Mouse (Mus musculus) small intestine, adult 2 months (tissue): ENCODE data around the gene Gm17662. TPM values are rescaled to one million over a fixed set of nuclear protein-coding genes. Genes with fewer than 3 reads are reported as not detected.
A peak's percentile ranks its signal among the peaks of the same experiment; 100 is the strongest.

Experiments
- H3K27ac ChIP-seq: fragments of 200-500 bp; 2 replicates; pipeline ENCODE4 v1.5.1; 2012; ENCODE audit warnings: low read depth, low read length, control low read depth, inconsistent platforms; ENCODE audit not compliant: insufficient read depth
- H3K27me3 ChIP-seq: fragments of 200-500 bp; 2 replicates; pipeline ENCODE4 v1.6.1; 2012; ENCODE audit warnings: mild to moderate bottlenecking, moderate library complexity, low read length, inconsistent platforms; ENCODE audit not compliant: control insufficient read depth, insufficient read depth
- H3K36me3 ChIP-seq: fragments of 200-500 bp; 2 replicates; pipeline ENCODE4 v1.6.1; 2012; ENCODE audit warnings: mild to moderate bottlenecking, low read length, control low read depth, inconsistent platforms; ENCODE audit not compliant: control insufficient read depth, insufficient read depth
- H3K4me1 ChIP-seq: fragments of 200-500 bp; 2 replicates; pipeline ENCODE4 v1.6.1; 2012; ENCODE audit warnings: low read length, inconsistent platforms, mixed read lengths; ENCODE audit not compliant: control insufficient read depth, insufficient read depth, insufficient read length
- H3K4me3 ChIP-seq: fragments of 200-500 bp; 2 replicates; pipeline ENCODE4 v1.5.1; 2012; ENCODE audit warnings: low read depth, mild to moderate bottlenecking, control low read depth, inconsistent platforms, low read length, moderate library complexity
- CTCF ChIP-seq: fragments of 200-500 bp; IDR thresholded peaks from 2 replicates; pipeline ENCODE4 v1.5.1; 2012; ENCODE audit warnings: low read depth, mild to moderate bottlenecking, control low read depth, inconsistent platforms, low read length, moderate library complexity, mixed read lengths; ENCODE audit not compliant: insufficient replicate concordance, insufficient read length; ENCODE audit errors: extremely low read depth
- POLR2A ChIP-seq: fragments of 200-500 bp; IDR thresholded peaks from 2 replicates; pipeline ENCODE4 v1.6.1; 2012; ENCODE audit warnings: low read depth, mild to moderate bottlenecking, control low read depth, inconsistent platforms, low read length, moderate library complexity
- WGBS: fragments of 180-500 bp; shearing (Covaris S2); methylation state at CpG from one replicate; pipeline ENCODE4 v1.1.7; 2018; 5-methylcytosine and 5-hydroxymethylcytosine counted together
- polyA plus RNA-seq: library from polyadenylated mRNA; depleted of rRNA; stranded (reverse); fragments of >200 nt; gene quantifications from 2 replicates; pipeline ENCODE4 v1.2.3, GENCODE M21; 2012

Gene Gm17662
- polyA plus RNA-seq, 1 experiment = not detected

GRCm38 (mm10) chr4:104823597-104824101 is 33.5 kb upstream of the Gm17662 start:
- no peaks in the 10 kb centered on the region for H3K27me3 ChIP-seq
- peak overlapping the region; percentile 41; the same call in 1 of the 2 replicates for H3K27ac ChIP-seq
- WGBS = 25% methylated on average over 4 of the region's 4 CpGs

GRCm38 (mm10) chr4:104824381-104825077 is 32.6 kb upstream of the Gm17662 start:
- Histone ChIP-seq H3K27me3 (no peaks in the 10 kb centered on the region), H3K27ac (peak overlapping the region; percentile 45; the same call in 1 of the 2 replicates), H3K4me3 (no peak overlapping the region), H3K36me3 (no peaks in the 10 kb centered on the region), H3K4me1 (peaks cover 9% of the 10 kb centered on the region; the same call in 1 of the 2 replicates)
- TF ChIP-seq POLR2A (no peak), CTCF (no peak)
- WGBS = 22% methylated on average over 7 of the region's 7 CpGs

More at GRCm38 (mm10) chr4:104823597-104824101, 33.5 kb upstream of the Gm17662 start:
- Histone ChIP-seq H3K4me1 (peaks cover 9% of the 10 kb centered on the region; the same call in 1 of the 2 replicates), H3K4me3 (no peak overlapping the region), H3K36me3 (no peaks in the 10 kb centered on the region)
- TF ChIP-seq CTCF (no peak), POLR2A (no peak)

GRCm38 (mm10) chr4:104828939-104829338 is 28.2 kb upstream of the Gm17662 start:
- H3K27me3 ChIP-seq = no peaks in the 10 kb centered on the region
- H3K27ac ChIP-seq = no peak overlapping the region
- H3K4me3 ChIP-seq = no peak overlapping the region
- no peak for TF ChIP-seq POLR2A
- TF ChIP-seq CTCF = no peak
- H3K36me3 ChIP-seq = no peaks in the 10 kb centered on the region
- H3K4me1 ChIP-seq = peaks cover 4% of the 10 kb centered on the region; the same call in 1 of the 2 replicates
- 68% methylated on average over 5 of the region's 5 CpGs for WGBS

- TF ChIP-seq CTCF = no peak
- TF ChIP-seq POLR2A = no peak
- Histone ChIP-seq H3K4me3 (no peak overlapping the region), H3K27ac (no peak overlapping the region), H3K4me1 (peaks cover 2% of the 10 kb centered on the region; the same call in 1 of the 2 replicates), H3K27me3 (no peaks in the 10 kb centered on the region), H3K36me3 (no peaks in the 10 kb centered on the region)
- 73% methylated on average over 5 of the region's 5 CpGs for WGBS
These were observed 22.0 kb upstream of the Gm17662 start for GRCm38 (mm10) chr4:104835096-104835495.

- Histone ChIP-seq H3K27me3 (no peaks in the 10 kb centered on the region), H3K36me3 (no peaks in the 10 kb centered on the region), H3K4me3 (no peak overlapping the region), H3K4me1 (peaks cover 2% of the 10 kb centered on the region; the same call in 1 of the 2 replicates), H3K27ac (no peak overlapping the region)
- 21% methylated on average over 2 of the region's 2 CpGs for WGBS
- no peak for TF ChIP-seq CTCF
- no peak for TF ChIP-seq POLR2A
These were observed 18.8 kb upstream of the Gm17662 start for GRCm38 (mm10) chr4:104838342-104838741.

GRCm38 (mm10) chr4:104842204-104842603 is 14.9 kb upstream of the Gm17662 start:
- 34% methylated on average over 5 of the region's 5 CpGs for WGBS
- Histone ChIP-seq H3K27ac (no peak overlapping the region), H3K36me3 (no peaks in the 10 kb centered on the region)

GRCm38 (mm10) chr4:104843546-104843945 is 13.6 kb upstream of the Gm17662 start:
- Histone ChIP-seq H3K4me1 (peaks cover 2% of the 10 kb centered on the region; the same call in 1 of the 2 replicates), H3K4me3 (no peak overlapping the region), H3K27me3 (no peaks in the 10 kb centered on the region), H3K27ac (no peak overlapping the region), H3K36me3 (no peaks in the 10 kb centered on the region)
- WGBS = 69% methylated on average over 4 of the region's 4 CpGs
- TF ChIP-seq CTCF (no peak), POLR2A (no peak)

More at GRCm38 (mm10) chr4:104842204-104842603, 14.9 kb upstream of the Gm17662 start:
- Histone ChIP-seq H3K27me3 (no peaks in the 10 kb centered on the region), H3K4me1 (peaks cover 2% of the 10 kb centered on the region; the same call in 1 of the 2 replicates), H3K4me3 (no peak overlapping the region)
- no peak for TF ChIP-seq POLR2A
- no peak for TF ChIP-seq CTCF
